Mouse (Mus musculus) Muller cell, postnatal 12 days (primary cell): ENCODE results near the gene Cbll1.

ENCODE experiments used
- DNase-seq: peaks from one replicate; pipeline ENCODE4 v3.0.0-alpha.2; 2015; ENCODE audit errors: inconsistent ontology term

The Cbll1 gene

DNA sequence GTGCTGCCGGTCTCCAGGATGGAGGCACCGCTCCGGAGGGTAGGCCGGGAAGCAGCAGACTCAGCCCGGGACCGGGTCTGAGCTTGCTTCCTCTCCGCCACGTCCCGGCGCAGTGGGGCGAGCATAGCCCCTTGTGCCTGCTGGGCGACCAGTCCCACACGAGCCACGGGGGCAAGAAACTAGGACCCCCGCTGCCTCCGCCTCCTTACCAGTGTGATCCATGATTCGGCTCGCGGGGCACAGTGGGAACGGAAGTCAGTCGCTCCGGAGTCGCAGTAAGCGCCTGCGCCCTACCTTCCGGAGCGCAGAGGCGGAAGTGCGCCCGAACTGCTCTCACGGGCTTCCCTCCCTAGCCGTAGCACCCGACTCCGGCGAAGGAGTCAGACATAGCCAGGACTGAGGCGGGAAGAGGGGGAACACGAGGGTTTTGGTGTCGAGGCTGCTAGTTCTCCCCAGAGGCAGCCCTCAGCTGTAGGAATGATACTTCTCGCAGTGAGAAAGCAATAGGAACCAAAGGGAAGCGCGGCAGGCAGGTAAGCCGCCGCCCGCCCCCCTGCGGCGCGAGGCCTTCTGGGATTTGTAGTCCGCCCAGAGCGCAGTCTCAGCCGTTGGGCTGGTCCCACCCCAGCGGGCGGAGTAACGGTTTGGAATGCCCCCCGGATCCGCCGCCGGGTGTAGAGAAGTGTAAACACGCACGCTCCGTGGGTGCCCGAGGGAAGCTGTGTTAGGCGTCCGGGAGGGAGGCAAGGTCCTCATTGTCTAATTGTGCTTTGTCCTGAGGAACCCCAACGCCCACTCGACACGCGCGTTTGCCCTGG, at the start of gene Cbll1:
Gene Cbll1 (minus strand): TSS at position 303 of the 818 bp plus-strand sequence.
- peak; percentile 97 for DNase-seq

DNA sequence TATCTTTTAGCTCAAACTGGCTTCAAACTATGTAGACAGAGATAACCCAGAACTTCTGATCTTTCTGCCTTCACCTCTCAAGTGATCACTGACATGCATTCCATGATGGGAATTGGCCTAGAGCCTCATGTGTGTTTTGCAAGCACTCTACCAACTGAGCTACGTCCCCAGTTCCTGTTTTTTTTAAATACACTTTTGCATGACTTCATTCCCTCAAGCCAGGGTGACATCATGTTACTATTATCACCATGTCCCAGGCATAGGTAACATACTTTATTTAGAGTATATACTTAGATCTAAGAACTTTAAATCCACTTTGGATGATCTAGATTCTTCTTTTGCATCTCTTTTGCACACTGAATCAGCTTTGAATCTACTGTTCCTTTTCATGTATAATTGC, 46.6 kb upstream of the Cbll1 start:
- no peak for DNase-seq

DNA sequence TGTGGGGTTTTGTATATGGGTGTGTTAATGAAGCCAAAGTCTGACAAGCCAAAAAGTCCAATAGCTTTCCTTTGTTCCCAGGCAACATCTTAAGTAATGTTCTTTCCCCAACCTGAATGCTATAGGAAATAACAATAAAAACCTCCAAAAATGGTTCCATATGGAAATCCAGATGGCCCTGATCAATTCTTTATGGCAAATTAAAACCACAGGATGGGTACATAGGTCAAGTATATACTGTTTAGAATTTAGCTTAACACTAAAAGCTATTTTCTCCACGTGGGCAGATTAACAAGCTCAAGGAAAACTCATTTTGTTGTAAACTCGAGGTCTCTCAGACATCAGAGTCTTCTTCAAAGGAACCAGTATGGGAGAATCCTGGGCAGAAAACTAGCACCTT, 45.8 kb upstream of the Cbll1 start:
- DNase-seq = no peak

DNA sequence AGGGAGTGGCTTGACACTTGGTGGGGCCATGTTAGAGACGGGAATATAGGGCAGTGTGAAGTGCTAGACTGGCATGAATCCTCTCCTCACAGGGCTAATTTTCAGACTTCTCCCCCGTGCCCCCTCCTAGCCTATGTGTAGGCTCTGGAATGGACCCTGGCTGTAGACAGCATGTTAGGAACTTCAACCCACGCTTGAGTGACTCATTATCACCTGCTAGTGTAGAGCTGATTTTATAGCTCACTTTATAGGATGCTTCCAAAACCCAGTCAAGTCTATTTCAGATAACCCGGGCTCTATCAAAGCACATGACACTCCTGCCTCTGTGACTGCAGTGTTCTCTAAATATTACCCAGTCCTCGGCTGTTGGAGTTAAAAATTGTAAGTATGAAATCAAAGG, 42.1 kb upstream of the Cbll1 start:
- no peak for DNase-seq

DNA sequence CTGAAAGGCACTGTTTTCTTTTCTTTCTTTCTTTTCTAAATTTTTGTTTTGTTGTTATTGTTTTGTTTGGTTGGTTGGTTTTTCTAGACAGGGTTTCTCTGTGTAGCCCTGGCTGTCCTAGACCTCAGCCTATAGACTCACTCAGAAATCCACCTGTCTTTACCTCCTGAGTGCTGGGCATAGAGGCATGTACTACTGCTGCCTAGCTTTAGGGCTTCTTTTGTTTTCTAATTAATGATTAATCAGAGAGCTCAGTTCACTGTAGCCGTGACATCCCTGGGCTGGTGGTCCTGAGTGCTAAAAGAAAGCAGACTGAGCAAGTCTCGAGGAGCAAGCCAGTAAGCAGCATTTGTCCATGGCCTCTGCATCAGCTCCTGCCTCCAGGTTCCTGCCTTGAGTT, 40.4 kb upstream of the Cbll1 start:
- DNase-seq = no peak

DNA sequence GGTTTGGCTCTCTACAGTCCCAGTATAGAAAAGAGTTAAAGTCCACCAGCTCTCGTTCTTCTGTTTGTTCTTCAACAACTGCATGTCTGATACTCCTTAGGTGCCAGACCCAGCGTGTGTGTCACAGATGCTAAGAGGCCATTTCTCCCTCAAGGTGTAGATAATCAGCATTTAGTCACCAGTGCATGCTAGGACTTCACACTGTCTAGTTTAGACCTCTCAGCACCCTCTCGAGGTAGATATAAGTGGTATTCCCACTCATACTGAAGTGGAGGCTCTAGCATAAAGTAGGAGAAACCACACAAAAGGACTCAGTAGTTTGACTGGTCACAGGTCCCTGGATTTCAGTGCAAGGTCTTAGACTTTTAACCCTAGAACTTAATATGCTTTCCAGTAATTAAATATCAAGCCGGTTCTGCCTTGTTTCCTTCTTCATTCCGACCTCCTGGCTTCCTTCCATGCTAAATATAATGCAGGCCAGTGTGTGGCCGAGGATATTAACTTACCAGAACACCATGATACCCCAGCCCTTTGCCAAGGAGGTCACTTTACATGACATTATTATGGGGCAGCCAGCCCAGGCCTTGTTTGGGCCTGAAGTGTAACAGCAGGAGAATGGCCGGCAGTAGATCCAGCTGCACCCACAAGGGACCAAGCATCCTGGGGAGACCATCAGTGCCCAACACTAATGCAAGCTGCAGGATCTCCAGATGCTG, 38.3 kb upstream of the Cbll1 start:
- DNase-seq = no peak

DNA sequence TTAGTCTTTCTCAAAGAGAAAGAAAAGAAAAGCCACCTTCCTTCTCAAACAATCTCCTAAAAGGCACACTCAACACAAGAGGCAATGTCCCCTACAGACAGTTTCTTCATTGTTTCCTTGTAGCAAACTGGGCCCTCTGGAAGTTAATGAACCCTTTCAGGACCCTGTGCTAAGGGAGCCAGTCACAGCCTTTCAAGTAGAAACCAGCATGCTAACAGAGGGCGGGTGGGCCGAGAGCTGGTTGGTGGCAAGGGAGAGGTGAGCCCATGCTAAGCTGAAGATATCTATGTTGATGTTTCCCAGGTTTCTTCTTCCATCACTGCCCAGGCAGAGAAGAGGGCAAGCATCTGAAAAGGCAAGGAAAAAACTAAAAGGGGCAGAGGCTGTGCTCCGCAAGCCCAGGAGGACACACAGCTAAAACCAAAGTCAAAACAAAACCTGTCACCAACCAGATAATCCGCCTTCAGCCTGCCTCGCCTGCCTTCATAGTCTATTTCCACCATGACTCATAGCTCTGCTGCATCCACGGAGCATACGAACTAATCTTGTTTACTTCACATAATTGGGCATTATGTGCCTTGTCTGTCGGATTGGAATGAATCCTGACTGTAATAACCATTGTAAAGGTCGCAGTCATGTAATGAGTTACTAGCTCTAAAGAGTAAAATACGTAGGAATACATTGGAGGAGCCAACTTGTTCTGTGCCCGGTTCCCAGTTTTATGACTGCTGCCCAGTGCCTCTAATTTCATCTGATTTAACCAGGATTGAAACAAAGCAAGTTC, 34.8 kb upstream of the Cbll1 start:
- DNase-seq = peak; percentile 29

DNA sequence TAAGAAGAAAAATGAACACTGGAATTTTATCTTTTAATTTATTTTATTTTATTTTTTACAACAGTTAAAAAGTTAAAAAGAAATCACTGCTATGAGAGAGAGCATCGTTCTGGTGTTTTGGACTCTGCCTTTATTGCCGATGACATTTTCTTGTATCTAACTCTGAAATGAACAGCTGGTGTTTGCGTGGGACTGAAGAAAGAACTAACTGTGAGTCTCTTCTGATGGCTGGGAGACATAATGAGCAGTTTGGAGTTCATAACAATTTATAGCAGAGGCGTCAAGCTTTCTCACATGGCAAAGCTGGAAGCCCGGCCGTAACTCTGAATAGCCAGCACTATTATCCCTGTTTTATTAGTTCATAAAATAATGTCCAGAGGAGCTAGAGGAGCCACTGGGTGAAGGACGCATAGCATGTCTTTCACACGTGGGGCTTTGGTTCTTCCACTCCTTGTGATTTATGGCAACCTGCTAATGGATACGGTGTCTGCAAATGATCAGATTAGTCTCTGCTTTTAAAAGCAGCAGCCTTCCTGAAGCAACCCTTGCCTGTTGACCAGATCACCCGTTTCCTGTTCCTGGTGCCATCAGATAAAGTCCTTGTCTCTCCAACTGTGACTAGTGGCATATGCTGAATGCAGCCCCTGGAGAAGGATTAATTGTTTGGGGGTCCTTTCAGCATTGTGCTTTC, 33.9 kb upstream of the Cbll1 start:
- DNase-seq = no peak

DNA sequence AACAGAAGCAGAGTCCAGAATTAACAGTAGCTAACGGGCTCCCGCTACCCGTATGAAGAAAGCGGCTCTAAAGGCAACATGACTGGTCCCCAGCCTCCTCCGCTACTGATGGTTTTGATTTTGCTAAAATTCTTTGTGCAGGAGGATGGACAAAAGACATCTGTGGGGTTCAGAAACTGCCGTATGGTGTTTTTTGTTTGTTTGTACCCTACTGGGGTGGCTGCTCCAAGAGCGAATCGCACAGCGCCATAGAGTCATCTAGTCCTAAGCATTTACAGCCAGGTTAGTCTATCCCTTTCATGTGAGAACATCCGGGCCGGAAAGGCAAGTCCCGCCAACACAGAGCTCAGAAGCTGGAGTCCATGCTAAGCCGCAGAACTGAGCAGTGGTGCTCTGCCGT, 32.6 kb upstream of the Cbll1 start:
- no peak for DNase-seq

DNA sequence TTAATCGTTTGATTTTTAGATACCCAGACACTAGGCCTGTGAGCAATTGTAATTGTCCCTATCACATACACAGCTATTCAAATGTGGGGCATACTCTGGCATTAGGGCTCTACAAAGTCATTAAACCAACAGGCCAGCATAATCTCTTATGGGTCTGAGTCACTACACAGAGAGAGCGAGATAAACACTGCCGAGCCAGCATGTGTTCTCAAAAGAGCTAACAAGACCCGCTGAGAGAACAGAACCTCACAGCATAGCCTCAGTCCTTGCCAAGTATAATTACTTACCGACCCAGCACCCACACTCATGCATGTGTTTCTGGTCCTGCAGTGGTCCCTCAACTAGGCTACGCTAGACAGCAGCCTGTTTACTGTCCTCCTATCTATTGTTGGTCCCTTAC, 28.0 kb upstream of the Cbll1 start:
- DNase-seq = no peak

DNA sequence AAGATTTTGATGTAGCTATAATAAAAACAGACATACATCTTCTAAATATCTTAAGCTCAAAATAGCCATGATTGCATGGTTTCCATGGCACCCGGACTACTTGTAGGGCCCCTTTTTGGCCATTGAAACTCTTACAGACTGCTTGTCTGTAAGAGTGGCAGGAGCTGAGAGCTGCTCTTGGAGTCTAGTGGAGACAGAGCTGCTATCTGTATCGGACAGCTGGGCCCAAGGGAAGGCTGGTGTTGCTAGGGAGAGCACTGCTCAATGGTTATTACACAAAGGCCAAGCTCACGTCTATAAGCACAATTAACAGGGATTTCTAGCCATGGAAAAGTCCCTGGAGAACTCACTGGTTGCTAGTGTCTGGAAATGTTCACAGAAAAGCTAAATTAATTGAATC, 22.0 kb upstream of the Cbll1 start:
- DNase-seq = no peak

DNA sequence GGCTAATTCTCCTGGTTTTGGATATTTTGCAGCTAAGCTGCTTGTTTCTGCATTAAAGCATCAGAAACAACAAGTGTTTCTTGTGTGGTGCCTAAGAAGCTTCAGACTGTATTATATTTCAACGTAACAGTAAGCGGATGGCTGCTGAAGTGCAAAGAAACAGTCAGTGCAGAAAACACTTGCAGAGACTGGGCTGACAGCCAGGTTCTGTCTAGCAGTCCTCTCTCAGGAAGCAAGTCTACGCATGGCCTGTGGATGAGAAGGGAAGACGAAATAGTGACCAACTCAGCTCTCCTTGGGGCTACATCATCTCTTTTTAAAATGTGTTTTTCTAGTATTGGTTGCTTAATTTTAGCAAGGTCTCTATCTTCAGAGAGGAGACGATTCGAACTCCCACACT, 20.7 kb upstream of the Cbll1 start:
- peak; percentile 7 for DNase-seq

DNA sequence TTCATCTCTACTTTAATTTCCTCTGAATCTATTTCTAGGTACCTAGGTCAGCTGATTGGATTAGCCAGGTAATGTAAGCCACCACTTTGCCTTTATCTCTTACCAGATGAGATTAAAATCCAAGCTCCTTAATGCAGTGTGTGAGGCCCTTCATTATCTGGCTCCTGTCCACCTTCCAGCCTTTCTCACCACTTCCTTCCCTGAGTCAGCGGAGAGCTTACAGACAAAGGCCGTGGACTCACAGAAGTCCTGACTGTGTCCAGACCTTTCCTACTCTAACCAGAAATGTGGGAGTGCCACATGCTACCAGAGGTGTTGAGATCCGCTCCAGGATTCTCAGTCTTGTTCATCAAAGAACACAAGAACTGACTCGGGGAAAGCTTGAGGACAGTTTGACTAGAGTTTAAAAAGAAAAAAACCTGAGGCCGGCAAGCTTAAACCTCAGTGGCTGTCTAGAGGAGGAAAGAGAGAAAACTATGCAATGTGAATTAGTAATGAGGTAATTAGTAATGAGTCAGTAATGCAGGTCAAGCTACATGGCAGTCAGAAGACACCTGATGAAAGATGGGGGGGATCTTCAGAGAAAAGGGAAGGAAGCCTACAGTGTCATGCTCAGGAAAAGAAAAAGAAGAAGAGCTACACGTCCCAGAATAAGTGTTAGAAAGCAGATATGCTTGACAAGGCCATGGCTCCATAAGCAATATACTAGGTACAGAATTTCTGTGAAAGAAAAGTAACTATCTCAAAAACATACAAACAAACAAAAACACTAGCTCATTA, 14.5 kb upstream of the Cbll1 start:
- DNase-seq = no peak

DNA sequence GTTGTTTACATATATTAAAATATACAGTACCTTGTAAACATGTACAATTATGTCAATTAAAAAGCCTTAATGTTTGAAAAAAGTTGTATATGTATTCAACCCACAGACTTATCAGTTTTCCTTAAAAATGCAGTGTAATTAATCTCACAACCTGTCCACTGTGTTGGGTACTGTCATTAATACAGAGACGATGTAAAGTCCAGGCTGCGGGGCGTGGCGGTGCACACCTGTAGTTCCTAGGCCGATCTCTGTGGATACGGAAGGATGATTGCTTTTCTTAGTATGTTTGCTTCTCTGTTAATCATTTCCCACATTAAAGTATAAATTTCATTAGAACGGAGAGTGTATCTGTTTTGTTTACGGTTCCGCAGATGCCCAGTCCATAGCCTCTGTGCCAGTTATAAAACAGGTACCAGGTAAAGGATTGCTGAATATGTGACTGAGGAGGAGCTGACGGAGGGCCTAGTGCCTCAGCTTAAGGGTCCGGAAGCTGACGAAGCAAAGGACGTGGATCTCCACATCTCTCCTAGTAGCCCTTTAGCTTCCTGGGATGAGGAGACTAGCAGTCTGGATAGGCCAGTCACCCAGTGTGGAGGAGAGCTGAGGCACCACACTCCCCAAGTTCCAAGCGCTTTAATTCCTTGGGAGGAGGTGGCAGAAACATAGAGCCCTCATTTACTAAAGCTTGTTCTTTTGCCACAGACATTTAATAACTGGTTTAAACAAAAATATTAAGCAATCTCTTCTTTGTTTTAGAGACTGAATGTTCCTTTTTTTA, 13.4 kb upstream of the Cbll1 start:
- DNase-seq = no peak

DNA sequence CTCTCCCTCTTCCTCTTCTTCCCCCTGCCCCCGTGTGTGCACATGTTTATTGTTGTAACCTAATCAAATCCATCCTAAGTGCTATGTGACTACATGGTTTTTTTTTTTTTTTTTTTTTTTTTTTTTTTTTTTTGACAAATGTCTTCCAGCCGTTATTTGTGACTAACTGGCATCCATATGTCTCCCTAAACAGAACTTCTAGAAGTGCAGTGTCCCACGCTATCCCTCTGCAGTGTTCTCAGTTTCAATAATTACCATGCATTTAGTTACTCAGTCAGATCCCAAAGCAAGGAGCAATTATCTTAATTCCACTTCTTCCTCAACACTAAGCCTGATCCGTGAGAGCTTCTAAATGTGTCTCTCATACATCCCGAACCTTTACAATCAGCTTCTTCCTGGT, 11.8 kb upstream of the Cbll1 start:
- no peak for DNase-seq

DNA sequence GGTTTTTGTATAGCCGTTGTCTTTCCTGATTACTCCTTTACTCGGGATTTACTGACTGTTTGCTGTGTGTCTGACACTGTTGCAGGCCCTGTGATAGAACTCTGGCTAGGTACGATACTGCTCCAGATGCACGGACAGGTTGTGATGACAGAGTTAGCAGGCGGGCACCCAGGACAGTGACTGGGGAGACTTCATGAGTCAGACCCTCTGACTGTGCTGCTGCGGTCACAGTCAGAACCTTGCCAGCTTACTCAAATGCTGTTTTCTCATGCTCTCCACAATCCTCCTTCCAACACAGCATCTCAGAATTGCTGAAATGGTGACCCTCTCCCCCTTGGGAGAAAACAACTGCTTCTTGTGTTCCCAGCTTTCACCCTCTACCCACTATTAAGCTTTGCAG, 9.1 kb upstream of the Cbll1 start:
- DNase-seq = no peak

DNA sequence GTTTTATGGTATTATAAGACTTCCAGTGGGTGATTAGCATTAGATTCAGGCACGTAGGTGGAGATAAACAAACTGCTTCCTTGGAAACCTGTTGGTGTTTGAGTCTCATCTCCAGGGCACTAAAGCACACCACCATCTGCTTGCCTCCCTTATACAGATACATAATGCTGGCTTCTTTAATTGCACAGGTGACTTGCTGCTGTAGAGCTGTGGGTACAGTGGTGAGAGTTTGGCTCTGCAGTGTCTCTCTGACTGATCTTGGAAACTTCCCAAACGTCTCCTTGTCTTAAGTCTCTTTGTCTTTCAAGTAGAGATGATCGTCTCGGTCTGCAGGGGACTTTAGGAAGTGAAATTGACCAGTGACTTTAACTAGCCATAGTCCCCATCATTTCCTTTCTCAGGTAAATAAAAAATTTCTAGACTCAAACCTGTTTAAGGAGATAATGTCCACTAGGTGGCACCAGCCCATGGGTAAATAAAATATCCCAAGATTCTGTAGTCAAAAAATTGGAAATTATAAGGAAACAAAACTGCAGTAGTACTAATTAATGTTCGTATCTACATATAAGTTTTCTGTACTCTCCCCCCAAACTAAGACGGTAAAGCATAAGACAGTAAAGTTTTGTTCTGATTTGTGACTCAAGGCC, 8.4 kb upstream of the Cbll1 start:
- DNase-seq = peak; percentile 25

DNA sequence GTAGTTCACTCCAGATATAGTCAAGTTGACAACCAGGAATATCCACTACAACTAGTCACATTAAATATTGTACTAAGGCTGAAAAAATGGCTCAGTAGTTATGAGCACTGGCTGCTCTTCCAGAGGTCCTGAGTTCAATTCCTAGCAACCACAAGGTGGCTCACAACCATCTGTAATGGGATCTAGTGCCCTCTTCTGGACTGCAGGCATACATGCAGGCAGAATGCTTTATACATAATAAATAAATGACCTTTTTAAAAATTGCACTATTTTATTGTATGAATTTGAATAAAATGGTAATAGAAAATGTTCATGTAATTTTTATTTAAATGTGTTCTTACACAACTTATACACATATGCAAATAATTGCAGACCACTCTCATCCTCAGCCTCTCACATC, 3.8 kb upstream of the Cbll1 start:
- no peak for DNase-seq

DNA sequence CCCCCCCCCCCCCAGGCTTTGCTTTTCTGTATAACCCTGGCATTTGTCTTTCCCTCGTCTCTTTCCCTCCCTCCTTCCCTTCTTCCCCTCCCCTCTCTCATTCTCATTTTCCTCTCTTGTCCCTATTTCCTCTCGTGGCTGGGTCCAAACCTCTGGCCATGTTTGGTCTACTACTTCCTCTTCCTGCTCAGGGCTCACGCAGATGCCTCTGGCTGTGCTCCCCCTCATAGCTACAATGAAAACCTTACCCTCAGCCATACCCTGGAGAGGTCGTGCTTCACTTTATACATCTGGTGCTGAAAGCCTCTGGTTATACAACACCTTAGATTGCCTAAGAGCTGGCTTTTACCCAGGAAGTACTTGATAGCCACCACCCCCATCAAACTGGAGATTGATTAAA, 1.9 kb upstream of the Cbll1 start:
- no peak for DNase-seq

DNA sequence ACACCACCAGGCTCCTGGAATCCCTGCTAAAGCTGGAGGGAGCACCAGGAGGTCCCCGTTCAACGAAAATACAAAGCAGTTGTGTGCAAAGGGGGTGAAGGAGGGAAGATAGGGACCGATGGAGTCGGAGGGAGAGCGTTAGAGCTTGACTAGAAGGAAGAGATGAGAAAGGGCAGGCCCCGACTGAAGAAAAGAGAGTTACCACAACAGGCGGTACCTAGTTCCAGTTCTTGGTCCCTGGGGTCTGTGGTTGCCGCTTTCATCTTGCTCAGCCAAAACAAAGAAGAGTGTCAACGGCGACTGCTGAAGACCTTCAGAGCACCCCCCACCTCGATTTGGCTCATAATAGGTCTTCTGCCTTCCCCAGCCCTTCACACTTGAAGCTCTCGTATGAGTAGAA, 780 bp upstream of the Cbll1 start:
- DNase-seq = no peak
